ENCODE assay signal across 8 mouse cellular contexts in the genomic region with DNA sequence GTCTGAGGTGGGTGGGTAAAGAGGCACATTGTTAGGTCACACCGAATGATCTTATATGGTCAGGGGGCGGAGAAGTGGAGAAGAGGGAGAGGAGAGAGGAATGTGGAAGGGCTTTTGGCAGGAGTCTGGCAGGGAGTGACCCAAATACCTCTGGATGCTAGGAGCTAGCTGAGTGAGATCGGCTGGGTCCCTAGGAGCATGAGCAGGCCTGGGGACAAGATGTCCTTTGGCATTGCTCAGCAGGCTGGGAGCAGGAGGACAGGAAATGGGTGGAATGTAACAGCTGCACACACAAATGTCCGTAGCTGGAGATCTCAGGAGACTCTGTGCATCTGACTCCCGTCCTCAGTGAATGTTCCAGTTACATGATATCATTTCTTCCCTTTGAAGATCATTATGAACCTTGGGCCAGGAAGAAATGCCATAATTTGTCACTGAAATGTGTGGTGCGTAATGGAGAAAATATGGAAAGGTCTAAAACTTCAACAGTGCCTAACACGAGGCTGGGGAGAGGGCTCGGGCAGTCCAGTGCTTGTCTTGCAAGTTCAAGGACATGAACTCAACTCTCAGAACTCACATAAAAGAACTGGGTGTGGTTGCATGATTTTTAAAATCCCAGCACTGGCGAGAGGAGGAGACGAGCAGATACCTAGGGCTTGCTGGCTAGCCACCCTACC. TPM values are rescaled to one million over a fixed set of nuclear protein-coding genes. Genes with fewer than 3 reads are reported as not detected.
DNase-seq lines count a peak whose midpoint lies in the region; ATAC-seq and TF ChIP-seq lines count a peak whose summit lies in the region.

No protein-coding gene starts in this region.

- TF ChIP-seq EP300 in liver, postnatal 0 days (IDR thresholded peaks at IDR 0.05; ENCODE audit: low read depth) = no peak

- no peak for DNase-seq in liver, postnatal 0 days
- no peak for DNase-seq in liver, embryonic 11.5 days (ENCODE audit: low spot score)
- peak; percentile 86 for DNase-seq in gastrocnemius, adult 2 months
- no peak for DNase-seq in thymus, adult 18-20 months
- DNase-seq in thymus, postnatal 36 days = no peak
- no peak for DNase-seq in forebrain, postnatal 0 days

- no peak for TF ChIP-seq POLR2A in small intestine, adult 2 months (IDR thresholded peaks at IDR 0.05; ENCODE audit: low read depth, low read length)

- intact Hi-C loops in gastrocnemius, adult 2 months (cut with DNase I) = loop anchor here (1.0 kb wide), 1 partner anchor 257 kb away; no protein-coding TSS in a partner anchor

- no peaks in the 10 kb centered on the region for H3K27me3 ChIP-seq in liver, postnatal 0 days (ENCODE audit: insufficient read depth, low read length)
- no peaks in the 10 kb centered on the region for H3K27me3 ChIP-seq in liver, embryonic 11.5 days (replicated peaks; ENCODE audit: control insufficient read depth, insufficient read depth, low read length)
- H3K27me3 ChIP-seq in kidney, embryonic 15.5 days = no peaks in the 10 kb centered on the region
- no peaks in the 10 kb centered on the region for H3K27me3 ChIP-seq in small intestine, adult 2 months (ENCODE audit: control insufficient read depth, insufficient read depth, low read length)
- H3K27me3 ChIP-seq in forebrain, postnatal 0 days (ENCODE audit: insufficient read depth, low read length) = no peaks in the 10 kb centered on the region

- H3K9ac ChIP-seq in liver, postnatal 0 days (replicated peaks) = no peak overlapping the region
- no peak overlapping the region for H3K9ac ChIP-seq in liver, embryonic 11.5 days (ENCODE audit: low read depth, low read length)
- no peak overlapping the region for H3K9ac ChIP-seq in kidney, embryonic 15.5 days
- H3K9ac ChIP-seq in forebrain, postnatal 0 days = no peak overlapping the region

- H3K27ac ChIP-seq in liver, postnatal 0 days (ENCODE audit: low read depth) = 0 out of 2 replicates have a peak overlapping the region, but pooled peaks have one; percentile 8
- H3K27ac ChIP-seq in liver, embryonic 11.5 days (ENCODE audit: low read depth, low read length) = no peak overlapping the region
- H3K27ac ChIP-seq in gastrocnemius, adult 2 months = peak overlapping the region; percentile 88
- peak overlapping the region; percentile 76 for H3K27ac ChIP-seq in kidney, embryonic 15.5 days
- peak overlapping the region; percentile 47 for H3K27ac ChIP-seq in small intestine, adult 2 months (ENCODE audit: insufficient read depth, low read depth, low read length)
- no peak overlapping the region for H3K27ac ChIP-seq in forebrain, postnatal 0 days (ENCODE audit: low read depth, low read length)

- TF ChIP-seq CTCF in liver, postnatal 0 days (IDR thresholded peaks at IDR 0.05; ENCODE audit: low read depth) = no peak
- no peak for TF ChIP-seq CTCF in gastrocnemius, adult 2 months (IDR thresholded peaks at IDR 0.05)
- TF ChIP-seq CTCF in small intestine, adult 2 months (IDR thresholded peaks at IDR 0.05; ENCODE audit: extremely low read depth, insufficient read length, insufficient replicate concordance, low read depth, low read length) = no peak
- no peak for TF ChIP-seq CTCF in forebrain, postnatal 0 days (IDR thresholded peaks at IDR 0.05; ENCODE audit: low read depth)

- 65% methylated on average over 10 of the region's 10 CpGs for WGBS in liver, postnatal 0 days (ENCODE audit: insufficient replicate concordance)
- WGBS in liver, embryonic 11.5 days = 71% methylated on average over 10 of the region's 10 CpGs
- WGBS in kidney, embryonic 15.5 days = 52% methylated on average over 10 of the region's 10 CpGs
- WGBS in small intestine, adult 2 months = 61% methylated on average over 10 of the region's 10 CpGs
- WGBS in forebrain, postnatal 0 days = 83% methylated on average over 10 of the region's 10 CpGs

- H3K9me3 ChIP-seq in liver, postnatal 0 days (ENCODE audit: low read length) = no peaks in the 10 kb centered on the region
- H3K9me3 ChIP-seq in liver, embryonic 11.5 days (ENCODE audit: control insufficient read depth, low read length) = no peaks in the 10 kb centered on the region
- no peaks in the 10 kb centered on the region for H3K9me3 ChIP-seq in kidney, embryonic 15.5 days (replicated peaks)
- no peaks in the 10 kb centered on the region for H3K9me3 ChIP-seq in forebrain, postnatal 0 days (ENCODE audit: low read length)

- H3K36me3 ChIP-seq in liver, postnatal 0 days (replicated peaks; ENCODE audit: insufficient read depth, low read length) = no peaks in the 10 kb centered on the region
- H3K36me3 ChIP-seq in liver, embryonic 11.5 days (ENCODE audit: control insufficient read depth, insufficient read depth, low read length) = no peaks in the 10 kb centered on the region
- H3K36me3 ChIP-seq in kidney, embryonic 15.5 days = no peaks in the 10 kb centered on the region
- no peaks in the 10 kb centered on the region for H3K36me3 ChIP-seq in small intestine, adult 2 months (ENCODE audit: control insufficient read depth, insufficient read depth, low read length)
- no peaks in the 10 kb centered on the region for H3K36me3 ChIP-seq in forebrain, postnatal 0 days (ENCODE audit: insufficient read depth)

- H3K4me2 ChIP-seq in liver, postnatal 0 days (ENCODE audit: low read depth, low read length) = no peak overlapping the region
- no peak overlapping the region for H3K4me2 ChIP-seq in liver, embryonic 11.5 days
- H3K4me2 ChIP-seq in kidney, embryonic 15.5 days = no peak overlapping the region
- H3K4me2 ChIP-seq in forebrain, postnatal 0 days (ENCODE audit: low read depth) = no peak overlapping the region

- no peak for ATAC-seq in liver, postnatal 0 days
- no peak for ATAC-seq in liver, embryonic 11.5 days (replicated peaks; ENCODE audit: low FRiP score)
- peak; percentile 40; the same call in 1 of the 2 replicates for ATAC-seq in kidney, embryonic 15.5 days (replicated peaks; ENCODE audit: low FRiP score)
- ATAC-seq in forebrain, postnatal 0 days = no peak

- H3K4me1 ChIP-seq in liver, postnatal 0 days (ENCODE audit: insufficient read depth) = 0 out of 2 replicates have a peak, but pooled peaks cover 3% of the 10 kb centered on the region
- peaks cover 6% of the 10 kb centered on the region for H3K4me1 ChIP-seq in liver, embryonic 11.5 days (replicated peaks; ENCODE audit: control insufficient read depth, insufficient read depth, low read length)
- H3K4me1 ChIP-seq in kidney, embryonic 15.5 days = peaks cover 28% of the 10 kb centered on the region
- H3K4me1 ChIP-seq in small intestine, adult 2 months (ENCODE audit: control insufficient read depth, insufficient read depth, insufficient read length, low read length) = peaks cover 1% of the 10 kb centered on the region; the same call in 1 of the 2 replicates
- peaks cover 3% of the 10 kb centered on the region; the same call in 1 of the 2 replicates for H3K4me1 ChIP-seq in forebrain, postnatal 0 days (ENCODE audit: insufficient read depth)

- H3K4me3 ChIP-seq in liver, postnatal 0 days (ENCODE audit: low read depth, low read length) = no peak overlapping the region
- no peak overlapping the region for H3K4me3 ChIP-seq in liver, embryonic 11.5 days (ENCODE audit: low read depth, low read length)
- no peak overlapping the region for H3K4me3 ChIP-seq in gastrocnemius, adult 2 months
- no peak overlapping the region for H3K4me3 ChIP-seq in kidney, embryonic 15.5 days (replicated peaks)
- no peak overlapping the region for H3K4me3 ChIP-seq in small intestine, adult 2 months (ENCODE audit: low read depth, low read length)
- no peak overlapping the region for H3K4me3 ChIP-seq in forebrain, postnatal 0 days (ENCODE audit: low read depth, low read length)

RNA-seq across cellular contexts. Expression of a gene that starts 59.6 kb away (rescaled TPM):
- 0.33 and 0.39 TPM in 2 replicates for polyA plus RNA-seq in liver, postnatal 0 days (2015; fragmentation: Nextera tagmentation; extraction: Ambion mirVana)
- polyA plus RNA-seq in liver, embryonic 11.5 days (2014; fragmentation: Nextera tagmentation; extraction: Ambion mirVana) = 0.51 and 0.69 TPM in 2 replicates
- total RNA-seq in gastrocnemius, adult 2 months (2021) = 1 to 10 TPM; 3.1 to 7.8 TPM
- 0.99 and 1.1 TPM in 2 replicates for polyA plus RNA-seq in kidney, embryonic 15.5 days (2015; fragmentation: Nextera tagmentation; extraction: Ambion mirVana)
- 1.2 and 2.0 TPM in 2 replicates for polyA plus RNA-seq in small intestine, adult 2 months (2012; rRNA removed)
- 1.8 and 3.0 TPM in 2 replicates for total RNA-seq in forebrain, postnatal 0 days (2014; rRNA removed)
- polyA plus RNA-seq in forebrain, postnatal 0 days (2015; fragmentation: Nextera tagmentation; extraction: Ambion mirVana) = 0.41 and 0.47 TPM in 2 replicates

Comparison
In these comparisons a context has a peak if more than half of its experiments do, and no peak if none do; other contexts are left out.
1. H3K27ac ChIP-seq: peak in liver, postnatal 0 days (single experiment), gastrocnemius, adult 2 months (single experiment), kidney, embryonic 15.5 days (single experiment) and small intestine, adult 2 months (single experiment); none in liver, embryonic 11.5 days (single experiment) and forebrain, postnatal 0 days (single experiment).